Mouse (Mus musculus) cerebral cortex, adult 2 months (tissue): Measurements from ENCODE around the gene Ccdc170.

Experiments used
- WGBS: fragments of 180-500 bp; shearing (Covaris S2); methylation state at CpG from one replicate; pipeline ENCODE4 v1.1.7; 2018; 5-methylcytosine and 5-hydroxymethylcytosine counted together

Ccdc170 gene

GRCm38 (mm10) chr10:4522116-4522515, 39.8 kb downstream of the Ccdc170 start:
- 97% methylated on average over 3 of the region's 3 CpGs for WGBS

GRCm38 (mm10) chr10:4523078-4523477, 40.8 kb downstream of the Ccdc170 start:
- 72% methylated on average over 4 of the region's 4 CpGs for WGBS

GRCm38 (mm10) chr10:4528043-4528442, 45.7 kb downstream of the Ccdc170 start:
- 59% methylated on average over 7 of the region's 7 CpGs for WGBS

GRCm38 (mm10) chr10:4530638-4531235, 48.4 kb downstream of the Ccdc170 start:
- WGBS, result 94% methylated on average over 9 of the region's 9 CpGs

GRCm38 (mm10) chr10:4531933-4532332, 49.6 kb downstream of the Ccdc170 start:
- WGBS, result 79% methylated on average over 6 of the region's 6 CpGs

- WGBS, result 86% methylated on average over 6 of the region's 6 CpGs
Observed at GRCm38 (mm10) chr10:4532731-4533130, 50.4 kb downstream of the Ccdc170 start.

GRCm38 (mm10) chr10:4533873-4534272, 51.6 kb downstream of the Ccdc170 start:
- 87% methylated on average over 11 of the region's 11 CpGs for WGBS

- 93% methylated on average over 2 of the region's 2 CpGs for WGBS
Observed at GRCm38 (mm10) chr10:4545550-4545949, 63.2 kb downstream of the Ccdc170 start.

- WGBS, result 87% methylated on average over 9 of the region's 9 CpGs
Observed at GRCm38 (mm10) chr10:4553442-4554119, 71.3 kb downstream of the Ccdc170 start.

- WGBS, result 94% methylated on average over 3 of the region's 3 CpGs
Observed at GRCm38 (mm10) chr10:4556842-4557377, 74.6 kb downstream of the Ccdc170 start.

- 78% methylated on average over 4 of the region's 4 CpGs for WGBS
Observed at GRCm38 (mm10) chr10:4559132-4559531, 76.8 kb downstream of the Ccdc170 start.

- WGBS, result 91% methylated on average over 1 of the region's 1 CpGs
Observed at GRCm38 (mm10) chr10:4565148-4565547, 82.8 kb downstream of the Ccdc170 start.

- WGBS, result 78% methylated on average over 4 of the region's 4 CpGs
Observed at GRCm38 (mm10) chr10:4570778-4571177, 88.5 kb downstream of the Ccdc170 start.

GRCm38 (mm10) chr10:4571304-4571703, 89.0 kb downstream of the Ccdc170 start:
- WGBS, result 67% methylated on average over 4 of the region's 4 CpGs

- 77% methylated on average over 5 of the region's 5 CpGs for WGBS
Observed at GRCm38 (mm10) chr10:4581905-4582304, 99.6 kb downstream of the Ccdc170 start.

- WGBS, result 85% methylated on average over 6 of the region's 6 CpGs
Observed at GRCm38 (mm10) chr10:4586691-4587090, 104.4 kb downstream of the Ccdc170 start.

GRCm38 (mm10) chr10:4589576-4589975, 107.3 kb downstream of the Ccdc170 start:
- 85% methylated on average over 4 of the region's 4 CpGs for WGBS

GRCm38 (mm10) chr10:4590956-4591355, 108.7 kb downstream of the Ccdc170 start:
- WGBS, result 93% methylated on average over 8 of the region's 8 CpGs

GRCm38 (mm10) chr10:4593828-4594227, 111.5 kb downstream of the Ccdc170 start:
- 65% methylated on average over 4 of the region's 4 CpGs for WGBS

- 92% methylated on average over 4 of the region's 4 CpGs for WGBS
Observed at GRCm38 (mm10) chr10:4597211-4597610, 114.9 kb downstream of the Ccdc170 start.

GRCm38 (mm10) chr10:4598244-4598842, 116.0 kb downstream of the Ccdc170 start:
- 54% methylated on average over 10 of the region's 10 CpGs for WGBS

GRCm38 (mm10) chr10:4598916-4599315, 116.6 kb downstream of the Ccdc170 start:
- WGBS, result 49% methylated on average over 12 of the region's 12 CpGs

GRCm38 (mm10) chr10:4599591-4599990, 117.3 kb downstream of the Ccdc170 start:
- WGBS, result 79% methylated on average over 4 of the region's 4 CpGs
